Mouse (Mus musculus) midbrain, postnatal 0 days (tissue): ENCODE measurements around the gene T. TPM values are rescaled to one million over a fixed set of nuclear protein-coding genes. Genes with fewer than 3 reads are reported as not detected.

Experiments used
- ATAC-seq: fragments of 200-750 bp; cut with Nextera tagmentation; 2 replicates; pipeline ENCODE4 v1.8.0; 2017; ENCODE audit warnings: moderate number of reproducible peaks, mild to moderate bottlenecking, moderate TSS enrichment, moderate library complexity; ENCODE audit not compliant: low FRiP score
- DNase-seq: peaks from one replicate; pipeline ENCODE4 v3.0.0-alpha.2; 2015; ENCODE audit warnings: low spot score
- H3K27ac ChIP-seq: fragments of 300-500 bp; sonication (generic); 2 replicates; pipeline ENCODE4 v1.5.1; 2014; ENCODE audit warnings: low read depth, mild to moderate bottlenecking, low read length, mixed read lengths
- H3K27me3 ChIP-seq: fragments of 300-500 bp; sonication (generic); 2 replicates; pipeline ENCODE4 v1.6.1; 2014; ENCODE audit warnings: low read length, control low read depth, mixed read lengths; ENCODE audit not compliant: insufficient read depth
- H3K36me3 ChIP-seq: fragments of 300-500 bp; sonication (generic); 2 replicates; pipeline ENCODE4 v1.6.1; 2014; ENCODE audit warnings: low read length, control low read depth, mixed read lengths; ENCODE audit not compliant: insufficient read depth
- H3K4me1 ChIP-seq: fragments of 300-500 bp; sonication (generic); 2 replicates; pipeline ENCODE4 v1.6.1; 2014; ENCODE audit warnings: mild to moderate bottlenecking, control low read depth, antibody characterized with exemption, low read length, mixed read lengths; ENCODE audit not compliant: insufficient read depth
- H3K4me2 ChIP-seq: fragments of 300-500 bp; sonication (generic); 2 replicates; pipeline ENCODE4 v1.6.1; 2014; ENCODE audit warnings: low read depth, mild to moderate bottlenecking, low read length, mixed read lengths; ENCODE audit not compliant: poor library complexity, severe bottlenecking
- H3K4me3 ChIP-seq: fragments of 300-500 bp; sonication (generic); 2 replicates; pipeline ENCODE4 v1.5.1; 2014; ENCODE audit warnings: low read depth, mild to moderate bottlenecking, low read length, moderate library complexity
- H3K9ac ChIP-seq: fragments of 300-500 bp; sonication (generic); replicated peaks from 2 replicates; pipeline ENCODE4 v1.6.1; 2014; ENCODE audit warnings: mild to moderate bottlenecking, low read length, moderate library complexity, mixed read lengths; ENCODE audit not compliant: poor library complexity, severe bottlenecking
- H3K9me3 ChIP-seq: fragments of 300-500 bp; sonication (generic); 2 replicates; pipeline ENCODE4 v1.6.1; 2016; ENCODE audit warnings: low read length, control low read depth
- CTCF ChIP-seq: IDR thresholded peaks from 2 replicates; pipeline ENCODE4 v1.5.1; 2016; ENCODE audit warnings: antibody characterized with exemption, mild to moderate bottlenecking
- WGBS: fragments of 180-500 bp; shearing (Covaris S2); extraction: QIAGEN DNeasy Blood & Tissue Kit; methylation state at CpG from one replicate; pipeline ENCODE4 v1.1.7; 2014; 5-methylcytosine and 5-hydroxymethylcytosine counted together
- polyA plus RNA-seq: library from polyadenylated mRNA; unstranded; fragments of >200 nt; fragmentation: Nextera tagmentation; extraction: Ambion mirVana; gene quantifications from 2 replicates; pipeline ENCODE4 v1.2.1, GENCODE M21; 2015
- total RNA-seq: library from RNA; depleted of rRNA; stranded (reverse); fragments of >200 nt; gene quantifications from 2 replicates; pipeline ENCODE4 v1.2.3, GENCODE M21; 2014

T gene
- total and polyA plus RNA-seq, 2 experiments from 2014 or later = 0.11 to 0.35 TPM

GRCm38 (mm10) chr17:8479493-8480128 is 45.4 kb downstream of the T start:
- no peak for ATAC-seq

GRCm38 (mm10) chr17:8481797-8482196 is 47.6 kb downstream of the T start:
- Histone ChIP-seq H3K9ac (no peak overlapping the region), H3K36me3 (no peaks in the 10 kb centered on the region), H3K27me3 (no peaks in the 10 kb centered on the region), H3K4me1 (no peaks in the 10 kb centered on the region), H3K27ac (no peak overlapping the region), H3K4me3 (no peak overlapping the region), H3K9me3 (no peaks in the 10 kb centered on the region), H3K4me2 (no peak overlapping the region)
- 88% methylated on average over 10 of the region's 10 CpGs for WGBS
- ATAC-seq = no peak
- DNase-seq = no peak
- no peak for TF ChIP-seq CTCF

More at GRCm38 (mm10) chr17:8479493-8480128, 45.4 kb downstream of the T start:
- Histone ChIP-seq H3K4me3 (no peak overlapping the region), H3K9ac (no peak overlapping the region), H3K9me3 (no peaks in the 10 kb centered on the region), H3K4me1 (no peaks in the 10 kb centered on the region), H3K27me3 (no peaks in the 10 kb centered on the region), H3K27ac (no peak overlapping the region), H3K36me3 (no peaks in the 10 kb centered on the region), H3K4me2 (no peak overlapping the region)
- DNase-seq = no peak
- no peak for TF ChIP-seq CTCF
- WGBS = 91% methylated on average over 9 of the region's 9 CpGs

DNA sequence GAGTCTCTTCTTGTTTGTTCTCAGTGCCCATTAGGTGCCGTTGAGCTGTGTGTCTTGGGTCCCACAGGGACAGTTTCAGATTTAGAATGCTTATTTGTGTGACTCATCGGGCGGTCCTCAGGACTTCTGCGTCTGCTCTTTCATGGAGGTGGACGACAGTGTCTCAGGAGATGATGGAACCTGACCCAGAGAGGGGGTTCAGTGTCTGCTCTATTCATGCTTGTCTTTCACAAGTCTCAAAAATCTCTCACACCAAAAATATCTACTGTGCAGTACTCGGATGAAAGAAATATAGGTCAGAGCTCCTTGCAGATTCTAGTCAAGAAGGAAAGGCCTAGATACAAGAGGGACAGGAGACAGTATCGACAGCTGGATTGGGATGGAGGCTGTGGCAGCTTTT is 48.7 kb downstream of the T start:
- WGBS = 82% methylated on average over 7 of the region's 7 CpGs
- H3K9ac ChIP-seq = no peak overlapping the region

DNA sequence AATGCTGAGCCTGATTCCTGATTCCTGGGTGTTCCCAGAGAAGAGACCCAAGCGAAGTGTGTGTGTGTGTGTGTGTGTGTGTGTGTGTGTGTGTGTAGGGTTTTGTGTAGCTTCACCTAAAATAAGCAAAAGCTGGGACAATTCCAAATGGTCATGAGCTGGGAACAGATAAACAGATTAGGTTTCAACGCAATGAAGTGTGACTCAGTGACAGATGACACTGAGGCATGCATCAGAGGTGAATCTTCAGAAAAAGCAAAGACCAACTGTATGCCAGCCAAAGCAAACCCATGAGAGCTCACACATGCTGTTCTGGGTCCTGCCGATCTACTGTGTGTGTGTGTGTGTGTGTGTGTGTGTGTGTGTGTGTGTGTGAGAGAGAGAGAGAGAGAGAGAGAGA is 50.0 kb downstream of the T start:
- TF ChIP-seq CTCF = no peak
- no peaks in the 10 kb centered on the region for H3K9me3 ChIP-seq
- no peaks in the 10 kb centered on the region for H3K27me3 ChIP-seq
- ATAC-seq (no peak), DNase-seq (no peak)
- H3K4me1 ChIP-seq = no peaks in the 10 kb centered on the region
- H3K9ac ChIP-seq = no peak overlapping the region
- no peak overlapping the region for H3K27ac ChIP-seq
- no peak overlapping the region for H3K4me2 ChIP-seq
- H3K36me3 ChIP-seq = no peaks in the 10 kb centered on the region
- WGBS = 68% methylated on average over 3 of the region's 3 CpGs
- no peak overlapping the region for H3K4me3 ChIP-seq

More for the DNA sequence above, 48.7 kb downstream of the T start:
- TF ChIP-seq CTCF = no peak
- no peak overlapping the region for H3K27ac ChIP-seq
- no peaks in the 10 kb centered on the region for H3K27me3 ChIP-seq
- H3K4me3 ChIP-seq = no peak overlapping the region
- H3K4me2 ChIP-seq = no peak overlapping the region
- ATAC-seq = no peak
- H3K4me1 ChIP-seq = no peaks in the 10 kb centered on the region
- H3K36me3 ChIP-seq = no peaks in the 10 kb centered on the region
- H3K9me3 ChIP-seq = no peaks in the 10 kb centered on the region
- DNase-seq = no peak

DNA sequence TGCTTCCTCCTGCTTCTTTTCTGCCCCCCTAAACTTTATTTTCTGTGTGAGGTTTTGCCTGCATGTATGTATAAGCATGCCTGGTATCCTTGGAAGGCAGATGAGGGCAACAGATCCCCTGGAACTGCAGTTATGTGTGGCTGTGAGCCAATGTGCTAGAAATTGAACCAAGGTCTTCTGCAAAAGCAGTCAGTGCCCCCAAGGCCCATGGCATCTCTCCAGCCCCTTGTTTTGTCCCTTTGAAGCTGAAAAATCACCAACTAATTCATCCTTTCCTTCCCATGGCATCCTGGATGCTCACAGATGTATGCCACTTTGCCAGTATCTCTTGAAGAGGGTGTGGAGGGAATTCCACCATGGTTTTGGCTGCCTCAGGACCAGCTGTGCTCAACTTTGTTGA is 50.9 kb downstream of the T start:
- TF ChIP-seq CTCF = no peak
- DNase-seq = no peak

GRCm38 (mm10) chr17:8487824-8488223 is 53.6 kb downstream of the T start:
- H3K9ac ChIP-seq = no peak overlapping the region
- no peak for TF ChIP-seq CTCF
- H3K4me2 ChIP-seq = no peak overlapping the region
- no peaks in the 10 kb centered on the region for H3K4me1 ChIP-seq
- ATAC-seq = no peak
- H3K27ac ChIP-seq = no peak overlapping the region
- no peaks in the 10 kb centered on the region for H3K9me3 ChIP-seq
- WGBS = 55% methylated on average over 12 of the region's 12 CpGs
- H3K27me3 ChIP-seq = no peaks in the 10 kb centered on the region
- no peaks in the 10 kb centered on the region for H3K36me3 ChIP-seq
- H3K4me3 ChIP-seq = no peak overlapping the region
- peak; percentile 36 for DNase-seq

More for the DNA sequence above, 50.9 kb downstream of the T start:
- Histone ChIP-seq H3K9me3 (no peaks in the 10 kb centered on the region), H3K4me1 (no peaks in the 10 kb centered on the region), H3K36me3 (no peaks in the 10 kb centered on the region), H3K27ac (no peak overlapping the region), H3K27me3 (no peaks in the 10 kb centered on the region), H3K9ac (no peak overlapping the region), H3K4me2 (no peak overlapping the region), H3K4me3 (no peak overlapping the region)
- no peak for ATAC-seq
